Mouse (Mus musculus) liver, adult 2 months (tissue): Measurements from ENCODE around the gene Pi4kb.

Experiments used
- CTCF ChIP-seq: fragments of 200-500 bp; IDR thresholded peaks from 2 replicates; pipeline ENCODE4 v1.5.1; 2011; ENCODE audit warnings: low read depth, low read length, control low read depth
- POLR2A ChIP-seq: fragments of 200-500 bp; IDR thresholded peaks from 2 replicates; pipeline ENCODE4 v1.6.1; 2011; ENCODE audit warnings: low read length, control low read depth; ENCODE audit not compliant: insufficient read depth; ENCODE audit errors: extremely low read depth

- TF ChIP-seq POLR2A (no peak), CTCF (no peak)
These were observed 42.1 kb downstream of the Pi4kb start for GRCm38 (mm10) chr3:95016532-95017056.
